Mouse (Mus musculus): ENCODE measurements around the gene Ttll11. TPM values are rescaled to one million over a fixed set of nuclear protein-coding genes. Genes with fewer than 3 reads are reported as not detected.

Ttll11 gene
- polyA plus RNA-seq, 1 experiment: 0.91 TPM

DNA sequence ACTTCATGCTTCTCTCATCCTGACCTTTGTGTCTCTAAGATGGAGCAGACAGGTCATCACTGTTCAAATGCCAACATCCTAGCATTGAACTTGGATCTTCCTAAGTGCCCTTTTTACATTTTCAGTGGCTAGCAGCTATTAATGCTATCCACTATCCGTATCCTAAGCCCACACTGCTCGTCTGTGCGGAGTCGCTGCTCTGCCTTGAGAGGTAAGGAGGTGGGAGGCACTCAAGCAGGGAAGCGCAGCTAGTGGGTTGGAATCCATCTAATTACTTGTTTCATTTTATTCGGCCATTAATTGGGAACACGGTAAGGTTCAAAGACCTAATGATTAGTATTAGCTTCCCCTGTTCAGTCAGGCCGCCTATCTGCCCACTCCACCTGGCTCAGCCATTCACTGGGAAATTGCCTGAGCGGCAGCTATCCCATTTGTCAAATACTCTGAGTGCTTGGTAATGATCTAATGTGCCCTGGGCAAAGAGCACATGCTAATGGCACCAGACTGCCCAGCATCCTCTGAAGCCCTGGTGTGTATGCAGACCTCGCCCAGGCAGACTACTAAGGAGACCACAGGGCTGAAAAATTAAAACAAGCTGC lies 130.0 kb downstream of the Ttll11 start:
- H3K27ac ChIP-seq (ENCODE audit: insufficient read depth, low read depth, low read length): no peak overlapping the region
- H3K27me3 ChIP-seq (ENCODE audit: control insufficient read depth, insufficient read depth, low read length): no peaks in the 10 kb centered on the region
- TF ChIP-seq POLR2A (IDR thresholded peaks at IDR 0.05; ENCODE audit: low read depth, low read length): no peak
- no peak for TF ChIP-seq CTCF (IDR thresholded peaks at IDR 0.05; ENCODE audit: extremely low read depth, insufficient read length, insufficient replicate concordance, low read depth, low read length)
- 47% methylated on average over 10 of the region's 10 CpGs for WGBS
- H3K36me3 ChIP-seq (ENCODE audit: control insufficient read depth, insufficient read depth, low read length): no peaks in the 10 kb centered on the region
- peaks cover 6% of the 10 kb centered on the region for H3K4me1 ChIP-seq (ENCODE audit: control insufficient read depth, insufficient read depth, insufficient read length, low read length)
- no peak overlapping the region for H3K4me3 ChIP-seq (ENCODE audit: low read depth, low read length)

- peaks cover 6% of the 10 kb centered on the region; the same call in 1 of the 2 replicates for H3K4me1 ChIP-seq (ENCODE audit: control insufficient read depth, insufficient read depth, insufficient read length, low read length)
- no peaks in the 10 kb centered on the region for H3K36me3 ChIP-seq (ENCODE audit: control insufficient read depth, insufficient read depth, low read length)
- no peak for TF ChIP-seq POLR2A (IDR thresholded peaks at IDR 0.05; ENCODE audit: low read depth, low read length)
- TF ChIP-seq CTCF (IDR thresholded peaks at IDR 0.05; ENCODE audit: extremely low read depth, insufficient read length, insufficient replicate concordance, low read depth, low read length): no peak
- no peak overlapping the region for H3K27ac ChIP-seq (ENCODE audit: insufficient read depth, low read depth, low read length)
- no peak overlapping the region for H3K4me3 ChIP-seq (ENCODE audit: low read depth, low read length)
- 72% methylated on average over 11 of the region's 11 CpGs for WGBS
- no peaks in the 10 kb centered on the region for H3K27me3 ChIP-seq (ENCODE audit: control insufficient read depth, insufficient read depth, low read length)
Observed at GRCm38 (mm10) chr2:35845611-35846504, 133.9 kb downstream of the Ttll11 start.

DNA sequence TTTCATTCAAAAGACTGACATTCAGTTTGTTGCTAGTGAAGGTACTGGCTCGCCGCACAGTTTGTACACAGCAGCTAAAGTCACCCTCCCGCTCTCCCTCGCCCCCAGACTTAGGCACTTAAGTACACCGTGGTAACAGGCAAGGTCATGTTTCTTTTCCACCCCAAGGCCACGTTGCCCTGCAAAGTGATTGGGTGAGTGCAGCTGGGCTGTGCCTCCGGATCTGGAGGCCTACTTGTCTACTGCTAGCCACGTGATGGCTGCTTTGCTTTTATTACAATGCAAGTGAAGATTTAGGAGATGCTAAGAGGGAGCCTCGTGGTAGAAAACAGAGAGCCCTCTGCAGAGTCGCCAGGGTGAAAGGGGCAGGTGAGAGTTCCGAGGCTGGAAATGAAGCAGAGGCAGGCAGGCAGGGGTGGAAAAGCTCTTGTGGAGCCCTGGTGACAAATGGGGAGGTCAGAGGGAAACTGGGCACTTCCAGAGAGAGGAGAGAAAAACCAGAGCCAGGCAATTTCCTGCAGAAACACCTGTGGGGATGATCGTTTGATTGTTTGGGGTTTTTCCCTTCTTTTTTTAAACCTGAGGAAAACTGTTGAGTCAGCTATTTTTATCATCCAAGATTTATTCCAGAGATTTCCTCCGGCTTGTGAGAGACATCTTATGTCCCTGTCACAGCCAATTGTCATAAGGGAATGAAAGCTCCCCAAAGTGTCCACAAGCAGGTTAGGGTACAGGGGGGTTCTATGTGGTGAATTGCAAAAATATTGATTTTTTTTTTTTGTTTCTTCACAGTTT lies 135.6 kb downstream of the Ttll11 start:
- Histone ChIP-seq H3K36me3 (ENCODE audit: control insufficient read depth, insufficient read depth, low read length) (no peaks in the 10 kb centered on the region), H3K27me3 (ENCODE audit: control insufficient read depth, insufficient read depth, low read length) (no peaks in the 10 kb centered on the region), H3K4me1 (ENCODE audit: control insufficient read depth, insufficient read depth, insufficient read length, low read length) (peaks cover 8% of the 10 kb centered on the region; the same call in 1 of the 2 replicates), H3K27ac (ENCODE audit: insufficient read depth, low read depth, low read length) (no peak overlapping the region), H3K4me3 (ENCODE audit: low read depth, low read length) (no peak overlapping the region)
- TF ChIP-seq POLR2A (IDR thresholded peaks at IDR 0.05; ENCODE audit: low read depth, low read length): no peak
- TF ChIP-seq CTCF (IDR thresholded peaks at IDR 0.05; ENCODE audit: extremely low read depth, insufficient read length, insufficient replicate concordance, low read depth, low read length): no peak
- 68% methylated on average over 13 of the region's 13 CpGs for WGBS

- TF ChIP-seq POLR2A (IDR thresholded peaks at IDR 0.05; ENCODE audit: low read depth, low read length) (no peak), CTCF (IDR thresholded peaks at IDR 0.05; ENCODE audit: extremely low read depth, insufficient read length, insufficient replicate concordance, low read depth, low read length) (no peak)
- Histone ChIP-seq H3K27me3 (ENCODE audit: control insufficient read depth, insufficient read depth, low read length) (no peaks in the 10 kb centered on the region), H3K36me3 (ENCODE audit: control insufficient read depth, insufficient read depth, low read length) (no peaks in the 10 kb centered on the region), H3K4me3 (ENCODE audit: low read depth, low read length) (no peak overlapping the region), H3K27ac (ENCODE audit: insufficient read depth, low read depth, low read length) (no peak overlapping the region), H3K4me1 (ENCODE audit: control insufficient read depth, insufficient read depth, insufficient read length, low read length) (peaks cover 8% of the 10 kb centered on the region; the same call in 1 of the 2 replicates)
- 96% methylated on average over 16 of the region's 16 CpGs for WGBS
Observed at GRCm38 (mm10) chr2:35842780-35843474, 136.8 kb downstream of the Ttll11 start.

GRCm38 (mm10) chr2:35841841-35842420 lies 137.8 kb downstream of the Ttll11 start:
- Histone ChIP-seq H3K4me1 (ENCODE audit: control insufficient read depth, insufficient read depth, insufficient read length, low read length) (peaks cover 8% of the 10 kb centered on the region; the same call in 1 of the 2 replicates), H3K27ac (ENCODE audit: insufficient read depth, low read depth, low read length) (peak overlapping the region; percentile 28; the same call in 1 of the 2 replicates), H3K27me3 (ENCODE audit: control insufficient read depth, insufficient read depth, low read length) (no peaks in the 10 kb centered on the region), H3K4me3 (ENCODE audit: low read depth, low read length) (no peak overlapping the region), H3K36me3 (ENCODE audit: control insufficient read depth, insufficient read depth, low read length) (no peaks in the 10 kb centered on the region)
- no peak for TF ChIP-seq POLR2A (IDR thresholded peaks at IDR 0.05; ENCODE audit: low read depth, low read length)
- TF ChIP-seq CTCF (IDR thresholded peaks at IDR 0.05; ENCODE audit: extremely low read depth, insufficient read length, insufficient replicate concordance, low read depth, low read length): no peak
- WGBS: 51% methylated on average over 4 of the region's 4 CpGs
